Mouse (Mus musculus) gastrocnemius, postnatal 4 days (tissue): Measurements from ENCODE around the gene Syt13. TPM values are rescaled to one million over a fixed set of nuclear protein-coding genes. Genes with fewer than 3 reads are reported as not detected.

Experiments
- DNase-seq, 2 experiments: peaks; one replicate each; pipeline ENCODE4 v3.0.0; 2021 to 2022; ENCODE audit warnings: low spot score in 2 of 2, mixed read lengths in 2 of 2
- total RNA-seq, 2 experiments: library from RNA; stranded (reverse); gene quantifications; 2 replicates each; pipeline ENCODE4 v1.2.3; 2021

Syt13 gene
- total RNA-seq, 2 experiments from 2014 or later: 3.5 to 4.1 TPM

GRCm38 (mm10) chr2:93005028-93005427 is 90.1 kb downstream of the Syt13 start:
- DNase-seq: no peak

Other genes with a start within 250 kb of the Syt13 start
- 1 to 10 TPM; 6.7 TPM for gene Prdm11, start 131.1 kb downstream of the Syt13 start, total RNA-seq